Mouse (Mus musculus) retina, adult 2 months (tissue): Measurements from ENCODE around the gene Paqr3.

Experiments
- DNase-seq: peaks from one replicate; pipeline ENCODE4 v3.0.0-alpha.2; 2012; ENCODE audit warnings: low read depth, low spot score

Gene Paqr3

GRCm38 (mm10) chr5:97085071-97085470 is 26.3 kb downstream of the Paqr3 start:
- DNase-seq: no peak

- DNase-seq: no peak
These were observed 26.9 kb downstream of the Paqr3 start for GRCm38 (mm10) chr5:97084541-97084940.

- DNase-seq: no peak
These were observed 27.7 kb downstream of the Paqr3 start for GRCm38 (mm10) chr5:97083701-97084100.

- no peak for DNase-seq
These were observed 29.9 kb downstream of the Paqr3 start for GRCm38 (mm10) chr5:97081481-97081880.

GRCm38 (mm10) chr5:97078641-97079040 is 32.8 kb downstream of the Paqr3 start:
- DNase-seq: no peak

- DNase-seq: peak; percentile 20
These were observed 33.7 kb downstream of the Paqr3 start for GRCm38 (mm10) chr5:97077676-97078075.

GRCm38 (mm10) chr5:97076167-97076566 is 35.2 kb downstream of the Paqr3 start:
- DNase-seq: no peak

- DNase-seq: no peak
These were observed 35.8 kb downstream of the Paqr3 start for GRCm38 (mm10) chr5:97075476-97076151.

GRCm38 (mm10) chr5:97065746-97066145 is 45.6 kb downstream of the Paqr3 start:
- no peak for DNase-seq

GRCm38 (mm10) chr5:97062041-97062440 is 49.4 kb downstream of the Paqr3 start:
- no peak for DNase-seq

GRCm38 (mm10) chr5:97060864-97061263 is 50.5 kb downstream of the Paqr3 start:
- DNase-seq: no peak

- DNase-seq: no peak
These were observed 54.5 kb downstream of the Paqr3 start for GRCm38 (mm10) chr5:97056791-97057450.

GRCm38 (mm10) chr5:97056359-97056758 is 55.0 kb downstream of the Paqr3 start:
- no peak for DNase-seq

GRCm38 (mm10) chr5:97055511-97056068 is 55.8 kb downstream of the Paqr3 start:
- DNase-seq: peak; percentile 32

GRCm38 (mm10) chr5:97054801-97055200 is 56.6 kb downstream of the Paqr3 start:
- DNase-seq: no peak

GRCm38 (mm10) chr5:97054166-97054565 is 57.2 kb downstream of the Paqr3 start:
- no peak for DNase-seq

- no peak for DNase-seq
These were observed 62.5 kb downstream of the Paqr3 start for GRCm38 (mm10) chr5:97048905-97049304.

- DNase-seq: no peak
These were observed 64.7 kb downstream of the Paqr3 start for GRCm38 (mm10) chr5:97046680-97047079.

- DNase-seq: no peak
These were observed 66.1 kb downstream of the Paqr3 start for GRCm38 (mm10) chr5:97045260-97045659.
